25 mouse cellular contexts compared by ENCODE assay signal in genomic region chr4:103321461-103321860, GRCm38 (mm10). TPM values are rescaled to one million over a fixed set of nuclear protein-coding genes. Genes with fewer than 3 reads are reported as not detected.
A peak's percentile ranks its signal among the peaks of the same experiment; 100 is the strongest.
DNase-seq lines count a peak whose midpoint lies in the region; ATAC-seq and TF ChIP-seq lines count a peak whose summit lies in the region.
"Had no signal": no experiment of that assay in that cellular context is flagged by ENCODE, and none has a peak within 500 bp of the region (broad histone marks: within the 10 kb centered on the region; RNA-seq: fewer than 3 reads in every experiment).

No protein-coding gene starts in this region.

- H3K27me3 ChIP-seq in lung, postnatal 0 days (replicated peaks; ENCODE audit: insufficient read depth, low read length), result no peaks in the 10 kb centered on the region
- H3K27me3 ChIP-seq in neural tube, embryonic 15.5 days (replicated peaks), result no peaks in the 10 kb centered on the region
- no peaks in the 10 kb centered on the region for H3K27me3 ChIP-seq in forebrain, embryonic 16.5 days (replicated peaks; ENCODE audit: control insufficient read depth, insufficient read depth, low read length)

- ATAC-seq in lung, postnatal 0 days, result no peak
- ATAC-seq in megakaryocyte, adult 5-6 weeks (ENCODE audit: poor library complexity, severe bottlenecking), result peak; percentile 85
- ATAC-seq in neural tube, embryonic 15.5 days (ENCODE audit: low FRiP score), result no peak
- ATAC-seq in forebrain, embryonic 16.5 days, result no peak
- ATAC-seq: CD4-positive, CD25-positive, alpha-beta regulatory T cell, adult 4 months; forebrain, embryonic 13.5 days had no signal

- H3K27ac ChIP-seq in lung, postnatal 0 days (ENCODE audit: low read length), result no peak overlapping the region
- no peak overlapping the region for H3K27ac ChIP-seq in neural tube, embryonic 15.5 days (replicated peaks)
- no peak overlapping the region for H3K27ac ChIP-seq in forebrain, embryonic 16.5 days (ENCODE audit: low read length)
- H3K27ac ChIP-seq: embryonic facial prominence, embryonic 10.5 days; forebrain, embryonic 13.5 days; heart, embryonic 10.5 days; hindbrain, embryonic 10.5 days; hindbrain, embryonic 14.5 days had no signal

- H3K4me1 ChIP-seq in lung, postnatal 0 days (ENCODE audit: insufficient read depth, low read depth, low read length), result no peaks in the 10 kb centered on the region
- peaks cover 4% of the 10 kb centered on the region for H3K4me1 ChIP-seq in neural tube, embryonic 15.5 days
- no peaks in the 10 kb centered on the region; the same call in 1 of the 2 replicates for H3K4me1 ChIP-seq in forebrain, embryonic 16.5 days (replicated peaks; ENCODE audit: control insufficient read depth, insufficient read depth, low read length)
- H3K4me1 ChIP-seq: embryonic facial prominence, embryonic 10.5 days; heart, embryonic 10.5 days had no signal

- TF ChIP-seq EP300 in lung, postnatal 0 days (IDR thresholded peaks at IDR 0.05), result no peak

- DNase-seq in gastrocnemius, adult 18-20 months (ENCODE audit: low spot score), result peak; percentile 4
- no peak for DNase-seq in gastrocnemius, postnatal 10 days
- DNase-seq in lung, postnatal 0 days (ENCODE audit: low spot score), result peak; percentile 22
- DNase-seq in lung, postnatal 10 days, result no peak
- DNase-seq: adrenal gland, postnatal 10 days; B cell, adult 2 months; cerebellum, adult 18-20 months; cerebellum, adult 9-11 months; cerebellum, postnatal 36 days; gastrocnemius, postnatal 25 days; heart, adult 18-20 months; heart, postnatal 10 days had no signal

- H3K4me3 ChIP-seq in lung, postnatal 0 days (ENCODE audit: low read depth, low read length), result no peak overlapping the region
- H3K4me3 ChIP-seq in neural tube, embryonic 15.5 days (replicated peaks), result no peak overlapping the region
- no peak overlapping the region for H3K4me3 ChIP-seq in forebrain, embryonic 16.5 days (replicated peaks; ENCODE audit: low read length)
- H3K4me3 ChIP-seq: embryonic facial prominence, embryonic 10.5 days; forebrain, embryonic 13.5 days; heart, embryonic 10.5 days; hindbrain, embryonic 10.5 days had no signal

- H3K36me3 ChIP-seq in lung, postnatal 0 days (ENCODE audit: insufficient read depth, low read length), result 0 out of 2 replicates have a peak, but pooled peaks cover 4% of the 10 kb centered on the region
- no peaks in the 10 kb centered on the region for H3K36me3 ChIP-seq in neural tube, embryonic 15.5 days
- no peaks in the 10 kb centered on the region for H3K36me3 ChIP-seq in forebrain, embryonic 16.5 days (ENCODE audit: control insufficient read depth, insufficient read depth)
- H3K36me3 ChIP-seq: embryonic facial prominence, embryonic 10.5 days; hindbrain, embryonic 10.5 days had no signal

- WGBS in lung, postnatal 0 days, result 52% methylated on average over 6 of the region's 6 CpGs
- WGBS in neural tube, embryonic 15.5 days, result 88% methylated on average over 6 of the region's 6 CpGs
- WGBS in forebrain, embryonic 16.5 days, result 76% methylated on average over 6 of the region's 6 CpGs

- H3K4me2 ChIP-seq in lung, postnatal 0 days (replicated peaks; ENCODE audit: low read depth, low read length), result no peak overlapping the region
- no peak overlapping the region for H3K4me2 ChIP-seq in neural tube, embryonic 15.5 days
- H3K4me2 ChIP-seq in forebrain, embryonic 16.5 days (ENCODE audit: low read length), result no peak overlapping the region
- H3K4me2 ChIP-seq: forebrain, embryonic 13.5 days; hindbrain, embryonic 14.5 days had no signal

- H3K9ac ChIP-seq in lung, postnatal 0 days (replicated peaks; ENCODE audit: low read depth), result no peak overlapping the region
- H3K9ac ChIP-seq in neural tube, embryonic 15.5 days (replicated peaks), result no peak overlapping the region
- H3K9ac ChIP-seq in forebrain, embryonic 16.5 days (replicated peaks; ENCODE audit: low read depth, low read length), result no peak overlapping the region
- H3K9ac ChIP-seq: forebrain, embryonic 13.5 days; hindbrain, embryonic 14.5 days had no signal

- TF ChIP-seq CTCF in lung, postnatal 0 days (IDR thresholded peaks at IDR 0.05), result no peak

- H3K9me3 ChIP-seq in lung, postnatal 0 days (ENCODE audit: low read length), result no peaks in the 10 kb centered on the region
- no peaks in the 10 kb centered on the region for H3K9me3 ChIP-seq in neural tube, embryonic 15.5 days (replicated peaks)
- no peaks in the 10 kb centered on the region for H3K9me3 ChIP-seq in forebrain, embryonic 16.5 days (ENCODE audit: control insufficient read depth, low read length)
- H3K9me3 ChIP-seq: embryonic facial prominence, embryonic 10.5 days; forebrain, embryonic 13.5 days; G1E; heart, embryonic 10.5 days; hindbrain, embryonic 10.5 days had no signal

RNA-seq across cellular contexts. Expression of gene Oma1, which starts 7.8 kb away (rescaled TPM):
- total RNA-seq in gastrocnemius, adult 18-20 months (2021), result 10 to 100 TPM; 25.6 to 29.0 TPM
- 10 to 100 TPM; 18.3 to 19.7 TPM for total RNA-seq in gastrocnemius, postnatal 10 days (2021)
- 20.3 and 20.7 TPM in 2 replicates for polyA plus RNA-seq in lung, postnatal 0 days (2015; fragmentation: Nextera tagmentation; extraction: Ambion mirVana)
- 13.9 and 15.6 TPM in 2 replicates for total RNA-seq in megakaryocyte, adult 5-6 weeks (2015)
- total RNA-seq in megakaryocyte, adult 5-6 weeks (2017), result 45.5 and 84.3 TPM in 2 replicates
- 8.4 and 21.5 TPM in 2 replicates for polyA plus RNA-seq in neural tube, embryonic 15.5 days (2015; fragmentation: Nextera tagmentation; extraction: Ambion mirVana)
- 15.1 and 21.6 TPM in 2 replicates for polyA plus RNA-seq in forebrain, embryonic 16.5 days (2015; fragmentation: Nextera tagmentation; extraction: Ambion mirVana)

RNA-seq across cellular contexts. Expression of gene 4921539E11Rik, which starts 30.8 kb away (rescaled TPM):
- not detected for total RNA-seq in gastrocnemius, adult 18-20 months (2021)
- not detected for total RNA-seq in gastrocnemius, postnatal 10 days (2021)
- not detected in 2 replicates for polyA plus RNA-seq in lung, postnatal 0 days (2015; fragmentation: Nextera tagmentation; extraction: Ambion mirVana)
- total RNA-seq in megakaryocyte, adult 5-6 weeks (2015), result not detected in 2 replicates
- not detected in 2 replicates for total RNA-seq in megakaryocyte, adult 5-6 weeks (2017)
- polyA plus RNA-seq in neural tube, embryonic 15.5 days (2015; fragmentation: Nextera tagmentation; extraction: Ambion mirVana), result not detected in 2 replicates
- polyA plus RNA-seq in forebrain, embryonic 16.5 days (2015; fragmentation: Nextera tagmentation; extraction: Ambion mirVana), result not detected in 2 replicates
- total RNA-seq: adrenal gland, postnatal 10 days; adrenal gland, postnatal 4 days; gastrocnemius, postnatal 25 days; heart, adult 18-20 months; heart, postnatal 10 days had no signal
- polyA plus RNA-seq: CD4-positive, CD25-positive, alpha-beta regulatory T cell, adult 4 months; embryonic facial prominence, embryonic 10.5 days; embryonic facial prominence, embryonic 14.5 days; forebrain, embryonic 13.5 days; G1E; heart, embryonic 10.5 days; heart, embryonic 14.5 days; hindbrain, embryonic 10.5 days; hindbrain, embryonic 14.5 days had no signal

Comparison
In these comparisons a context has a peak if more than half of its experiments do, and no peak if none do; other contexts are left out.
1. DNase-seq: peak in gastrocnemius, adult 18-20 months (single experiment) and lung, postnatal 0 days (single experiment); none in gastrocnemius, postnatal 10 days (single experiment) and lung, postnatal 10 days (single experiment).